Mouse (Mus musculus) urinary bladder, postnatal 4 days (tissue): Measurements from ENCODE around the gene Stx11.

Experiments
- DNase-seq, 2 experiments: peaks; one replicate each; pipeline ENCODE4 v3.0.0; 2021 to 2022; ENCODE audit warnings: low spot score in 2 of 2

Gene Stx11

DNA sequence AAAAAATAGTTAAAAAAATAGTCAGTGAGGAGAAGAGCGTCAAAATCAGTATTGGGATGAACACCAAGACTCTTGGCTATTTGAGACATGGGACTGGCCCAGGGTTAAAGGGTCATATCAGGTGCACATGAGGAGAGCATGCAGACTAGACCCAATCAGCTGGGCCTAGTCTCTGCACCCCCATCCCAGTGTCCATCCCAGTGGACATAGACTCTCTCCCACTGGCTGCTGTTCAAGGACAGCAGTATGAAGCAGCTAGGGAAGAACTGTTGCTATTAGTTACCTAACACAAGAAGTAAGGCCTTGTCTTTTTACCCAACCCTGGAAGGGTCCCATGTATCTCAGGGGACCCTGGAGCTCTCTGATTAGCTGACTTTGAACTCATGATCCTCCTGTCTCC is 49.9 kb downstream of the Stx11 start:
- no peak for DNase-seq

DNA sequence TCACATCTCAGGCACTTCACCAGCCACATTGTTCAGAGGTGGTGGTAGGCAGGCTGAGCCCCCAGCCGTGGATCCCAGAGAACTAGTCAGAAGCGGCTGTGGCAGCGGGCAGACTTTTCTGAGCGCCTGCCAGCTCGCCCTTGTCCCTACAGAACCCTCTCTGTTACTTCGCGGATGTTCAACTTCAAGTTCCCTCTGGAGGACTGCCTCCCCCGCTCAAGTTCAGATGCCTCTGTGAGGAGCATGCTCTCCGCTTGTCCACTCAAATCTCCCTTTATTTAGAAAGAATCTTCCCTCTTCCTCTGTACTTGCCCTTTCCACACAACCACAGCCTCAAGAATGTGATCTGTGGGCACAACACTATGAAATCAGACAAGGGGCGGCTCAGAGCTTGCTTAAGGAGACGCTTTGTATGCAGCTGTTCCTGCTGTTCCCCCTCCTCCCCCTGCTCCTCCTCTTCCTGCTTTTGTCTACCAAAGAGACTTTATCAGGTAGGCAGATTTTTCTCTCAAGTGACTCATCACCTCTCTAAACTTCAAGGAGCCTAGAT is 52.0 kb downstream of the Stx11 start:
- DNase-seq: no peak

DNA sequence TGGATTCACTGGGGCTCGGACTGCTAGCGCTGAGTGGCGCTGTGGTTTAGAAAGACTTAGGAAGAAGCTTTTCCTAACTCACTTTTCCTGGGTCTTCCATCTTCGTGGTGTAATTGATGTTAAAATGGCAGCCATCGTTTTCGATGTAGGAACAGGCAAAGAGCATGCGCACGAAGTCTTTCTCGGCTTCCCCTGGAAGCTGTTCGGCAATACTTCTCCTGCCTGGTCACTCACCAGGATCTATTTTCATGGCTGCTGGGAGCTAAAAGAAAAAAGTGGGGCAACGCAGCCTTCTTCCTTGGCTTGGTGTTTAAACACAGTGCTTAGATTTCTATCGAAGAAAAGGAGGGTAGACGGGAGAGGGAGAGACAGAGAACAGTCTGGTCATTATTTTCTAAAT is 52.6 kb downstream of the Stx11 start:
- DNase-seq: no peak

DNA sequence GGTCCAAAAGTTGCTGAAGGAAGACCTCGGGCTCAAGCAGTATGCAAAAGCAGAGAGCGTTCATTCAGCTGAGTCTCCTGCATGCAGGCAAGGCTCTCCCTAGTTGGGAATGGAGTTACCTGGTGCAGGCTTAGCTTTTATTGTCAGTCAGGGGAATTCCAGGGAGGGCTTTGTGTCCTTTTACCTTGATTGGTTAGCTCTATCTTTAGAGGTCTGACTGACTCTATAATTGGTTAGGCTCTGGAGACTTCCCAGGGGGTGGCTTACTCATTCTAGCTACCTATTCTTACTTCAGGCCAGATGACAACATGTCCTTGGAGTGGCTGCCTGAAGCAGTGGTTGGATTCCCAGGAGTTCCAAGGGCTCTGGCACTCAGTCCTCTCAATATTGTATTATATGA is 54.2 kb downstream of the Stx11 start:
- no peak for DNase-seq

DNA sequence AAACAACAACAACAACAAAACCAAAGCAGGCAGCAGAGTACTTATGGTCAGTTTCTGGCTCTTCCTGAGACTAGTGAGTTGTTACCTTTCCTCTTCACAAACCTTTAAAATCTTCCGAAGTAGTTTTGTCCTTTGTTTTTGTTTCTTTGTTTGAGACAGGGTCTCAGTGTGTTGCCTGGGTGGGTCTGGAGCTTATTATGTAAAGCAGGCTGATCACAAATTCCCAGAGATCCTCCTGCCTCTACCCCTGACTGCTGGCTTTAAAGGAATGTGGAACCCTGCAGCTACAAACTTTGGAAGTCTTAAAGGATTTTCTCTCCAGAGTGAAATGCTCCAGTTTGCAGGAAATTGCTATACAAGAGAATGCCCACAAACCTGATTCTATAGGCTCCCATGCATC is 54.9 kb downstream of the Stx11 start:
- no peak for DNase-seq

DNA sequence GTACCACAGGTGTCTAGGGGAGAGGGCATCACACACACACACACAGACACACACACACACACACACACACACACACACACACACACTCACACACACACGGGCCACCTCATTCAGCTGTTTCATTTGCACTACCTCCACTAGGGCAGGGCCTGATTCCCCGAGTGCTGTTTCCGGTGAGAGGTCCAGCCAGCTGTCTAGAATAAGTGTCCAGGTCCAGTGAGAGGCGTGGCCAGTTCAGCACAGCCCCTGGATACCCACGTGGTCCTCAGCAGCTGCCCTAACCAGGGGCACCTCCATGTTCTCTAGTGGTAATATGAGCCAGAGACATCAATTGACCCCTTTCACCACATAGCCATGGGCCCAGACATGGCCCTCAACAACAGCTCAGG is 60.0 kb downstream of the Stx11 start:
- DNase-seq: no peak

DNA sequence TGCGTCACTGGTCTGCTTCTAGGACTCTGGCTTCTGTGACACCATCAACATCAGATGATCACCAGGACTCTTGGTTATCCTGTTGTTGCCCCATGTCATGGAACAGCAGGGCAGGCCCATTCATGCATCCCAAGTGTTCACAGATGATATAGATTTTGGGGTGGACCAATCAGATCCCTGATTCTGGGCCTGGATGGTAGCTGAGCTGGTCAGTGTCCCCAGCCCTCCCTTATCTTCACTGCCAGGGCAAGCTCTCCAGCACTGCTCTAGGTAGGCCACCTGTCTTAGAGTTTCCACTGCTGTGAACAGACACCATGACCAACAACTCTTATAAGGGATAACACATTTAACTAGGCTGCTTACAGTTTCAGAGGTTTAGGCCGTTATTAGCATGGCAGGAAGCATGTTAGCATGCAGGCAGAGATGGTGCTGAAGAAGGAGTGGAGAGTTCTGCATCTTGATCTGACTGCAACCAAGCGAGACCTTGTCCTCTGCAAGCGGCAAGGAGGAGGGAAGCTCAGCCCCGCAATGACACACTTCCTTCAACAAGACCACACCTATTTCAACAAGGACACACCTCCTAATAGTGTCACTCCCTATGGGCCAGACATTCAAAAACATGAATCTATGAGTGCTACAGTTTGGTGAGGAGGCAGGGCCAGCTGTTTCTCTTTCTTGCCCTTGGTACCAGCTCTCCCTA is 60.5 kb downstream of the Stx11 start:
- DNase-seq: no peak

DNA sequence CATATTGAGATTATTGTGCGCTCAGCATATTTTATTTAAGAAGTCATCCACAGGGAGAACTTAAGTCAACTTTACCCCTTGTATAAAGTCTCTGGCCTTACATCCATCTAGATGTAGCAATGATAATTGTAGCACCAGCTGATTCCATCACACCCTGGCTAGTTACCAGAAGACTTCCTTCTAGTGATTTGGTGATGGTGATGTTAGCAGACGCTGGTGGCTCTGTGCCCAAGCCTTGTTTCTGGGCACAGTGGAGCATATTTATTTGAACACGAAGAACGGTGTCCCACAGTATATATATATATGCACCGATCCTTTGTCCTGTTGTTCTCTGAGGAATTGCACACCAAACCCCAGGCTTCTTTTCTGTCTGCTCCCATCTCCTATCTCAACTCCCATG is 64.2 kb downstream of the Stx11 start:
- DNase-seq: no peak

DNA sequence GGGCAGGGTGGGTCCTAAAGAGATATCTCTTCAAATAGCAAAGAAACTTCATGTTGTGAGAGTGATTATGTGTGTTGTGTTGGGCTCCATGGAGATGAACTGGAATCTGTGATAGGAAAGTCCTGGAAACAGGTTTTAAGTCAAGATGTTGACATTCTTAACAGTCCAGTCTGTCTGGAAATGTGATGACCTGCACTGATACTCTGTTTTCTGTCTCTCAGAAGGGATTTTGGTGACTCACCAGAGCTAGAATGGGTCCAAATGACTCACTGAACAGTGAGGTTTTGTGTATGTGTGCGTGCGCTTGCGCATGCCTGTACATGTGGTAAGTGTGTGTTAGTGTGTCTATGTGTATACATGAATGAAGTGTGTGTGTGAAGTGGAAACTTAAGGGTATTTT is 70.8 kb downstream of the Stx11 start:
- DNase-seq: no peak

DNA sequence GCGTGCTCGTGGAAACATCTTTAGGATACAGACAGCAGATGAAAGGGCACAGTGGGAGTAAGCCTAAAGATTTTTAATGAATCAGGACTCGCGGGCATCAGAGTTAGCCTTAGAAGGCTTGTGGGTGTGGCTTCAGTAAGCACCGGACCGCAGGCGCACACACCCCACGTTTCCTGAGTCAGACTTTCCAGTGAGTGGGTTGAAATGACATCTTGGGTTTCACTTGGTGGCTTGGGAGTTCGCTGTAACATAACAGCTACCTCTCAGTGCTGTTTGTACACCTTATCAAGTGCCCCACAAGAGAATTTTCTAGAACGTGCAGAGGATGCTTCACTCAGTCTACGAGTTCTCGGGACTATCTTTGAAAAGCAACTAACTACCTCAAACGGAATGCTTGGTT is 75.7 kb downstream of the Stx11 start:
- no peak for DNase-seq
